Mouse (Mus musculus): ENCODE measurements at regions not wholly inside any gene's neighbourhood (a gene's known extent, or its start where the extent isn't known, plus 50 kb on each side); places are given as distances from the start of the nearest gene placed in this dataset.

DNA sequence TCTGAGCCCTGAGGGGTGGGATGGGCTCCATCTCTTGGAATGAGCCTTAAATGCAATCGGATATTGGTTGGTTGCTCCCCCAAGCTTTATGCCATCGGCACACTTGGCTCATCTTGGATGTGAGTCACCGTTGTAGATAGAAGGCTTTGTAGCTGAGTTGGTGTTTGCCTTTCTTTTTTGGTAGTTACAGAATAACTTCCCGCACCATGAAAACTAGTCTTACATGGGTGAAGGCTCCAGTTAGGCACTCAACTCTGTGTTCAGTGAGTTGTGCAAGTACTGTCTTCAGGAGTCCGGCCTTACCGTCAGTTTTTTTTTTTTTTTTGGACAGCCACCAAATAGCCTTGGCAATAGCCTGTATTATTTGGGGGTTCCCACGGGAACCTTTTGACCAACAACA lies 170.3 kb downstream of the Snx10 start:
- no peak for TF ChIP-seq POLR2AphosphoS2 (IDR thresholded peaks at IDR 0.05; ENCODE audit: low read length)
- no peak for TF ChIP-seq ELF1 (IDR thresholded peaks at IDR 0.05; ENCODE audit: low read depth, low read length)
- no peak for TF ChIP-seq GATA1 (IDR thresholded peaks at IDR 0.05; ENCODE audit: low read depth, low read length)
- TF ChIP-seq CTCF (IDR thresholded peaks at IDR 0.05 in 2 of 3, conservative IDR thresholded peaks at IDR 0.05 in 1 of 3; ENCODE audit: control insufficient read depth in 1 of 3, insufficient read depth in 1 of 3, low read depth in 2 of 3, low read length in 3 of 3, poor library complexity in 1 of 3, severe bottlenecking in 1 of 3), result no peak
- TF ChIP-seq TCF12 (IDR thresholded peaks at IDR 0.05; ENCODE audit: low read depth, low read length), result no peak
- TF ChIP-seq POLR2A (IDR thresholded peaks at IDR 0.05; ENCODE audit: control insufficient read depth in 1 of 2, insufficient read depth in 1 of 2, low read depth in 1 of 2, low read length in 2 of 2, poor library complexity in 1 of 2), result no peak
- TF ChIP-seq MAZ (IDR thresholded peaks at IDR 0.05; ENCODE audit: low read depth, low read length), result no peak
- no peak for TF ChIP-seq GABPA (IDR thresholded peaks at IDR 0.05; ENCODE audit: low read depth, low read length)
- no peak for TF ChIP-seq RCOR1 (IDR thresholded peaks at IDR 0.05; ENCODE audit: low read depth, low read length)
- no peak for TF ChIP-seq E2F4 (IDR thresholded peaks at IDR 0.05; ENCODE audit: borderline replicate concordance, low read depth, low read length)
- TF ChIP-seq MAX (IDR thresholded peaks at IDR 0.05; ENCODE audit: low read length), result no peak
- no peak for TF ChIP-seq MYB (IDR thresholded peaks at IDR 0.05; ENCODE audit: low read depth, low read length)
- TF ChIP-seq ZMIZ1 (IDR thresholded peaks at IDR 0.05; ENCODE audit: low read depth, low read length), result no peak
